Mouse (Mus musculus): Measurements from ENCODE around the gene Pdrg1.

Gene Pdrg1

GRCm38 (mm10) chr2:153031126-153032082 is 16.2 kb upstream of the Pdrg1 start, which contains the start of gene Xkr7:
Gene Xkr7, plus strand, starts transcription at chr2:153031852.
- peak; percentile 8 for DNase-seq

DNA sequence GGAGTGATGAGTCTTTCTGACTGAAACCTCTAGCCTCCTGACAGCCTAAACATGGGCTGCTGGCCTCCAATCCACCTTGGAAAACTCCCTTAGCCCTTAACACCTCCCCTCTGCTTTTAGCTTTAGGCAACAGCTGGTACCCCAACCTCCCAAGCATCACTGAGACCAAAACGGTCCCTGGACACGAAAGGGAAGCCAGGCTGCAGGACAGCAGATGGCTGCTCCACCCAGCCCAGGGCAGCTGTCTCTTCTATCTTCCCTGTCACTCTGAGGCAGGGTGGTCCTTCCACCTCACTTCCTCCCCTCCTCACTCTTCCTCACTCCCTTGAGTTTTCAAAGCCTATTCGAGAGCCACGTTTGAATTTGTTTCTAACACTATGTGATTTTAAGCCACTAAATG is 15.2 kb upstream of the Pdrg1 start:
- no peak for DNase-seq

DNA sequence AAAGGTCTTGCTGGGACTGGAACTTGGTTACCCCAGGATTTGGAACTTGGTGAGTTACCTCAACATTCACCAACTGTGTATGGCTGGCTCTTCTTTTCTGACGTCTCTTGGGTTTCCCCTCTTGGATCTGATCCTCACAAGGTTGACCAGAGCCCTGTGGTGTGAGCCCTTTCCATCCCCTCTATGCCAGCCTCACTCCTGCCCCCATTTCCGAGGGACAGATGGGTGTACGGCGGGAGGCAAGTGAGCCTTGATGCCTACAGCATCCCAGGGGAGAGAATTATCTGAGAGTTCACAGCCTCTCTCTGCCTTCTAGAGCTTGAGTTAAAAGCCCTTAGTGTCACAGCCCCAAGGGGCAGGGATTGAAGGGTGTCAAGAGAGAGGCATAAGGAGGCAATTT is 12.3 kb upstream of the Pdrg1 start:
- DNase-seq = no peak

GRCm38 (mm10) chr2:153026052-153026451 is 10.8 kb upstream of the Pdrg1 start:
- no peak for DNase-seq

- no peak for DNase-seq
Observed at GRCm38 (mm10) chr2:153022855-153023254, 7.6 kb upstream of the Pdrg1 start.

DNA sequence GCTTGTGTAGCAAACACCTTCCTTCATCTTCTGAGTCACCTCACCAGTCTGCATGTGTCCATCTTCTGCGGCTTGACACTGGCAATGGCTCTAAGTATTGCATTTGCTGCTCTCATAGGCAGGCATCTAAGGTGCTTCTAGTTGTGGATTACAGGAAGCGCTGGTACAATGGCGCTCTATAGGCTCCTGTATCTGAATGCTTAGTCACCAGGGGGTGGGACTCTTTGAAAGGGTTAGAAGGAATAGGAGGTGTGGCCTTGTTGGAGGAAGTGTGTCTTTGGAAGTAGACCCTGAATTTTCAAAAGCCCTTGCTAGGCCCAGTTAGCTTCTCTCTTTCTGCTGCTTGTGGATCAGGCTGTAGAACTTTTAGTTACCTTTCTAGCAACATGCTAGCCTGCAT is 5.9 kb upstream of the Pdrg1 start:
- no peak for DNase-seq

DNA sequence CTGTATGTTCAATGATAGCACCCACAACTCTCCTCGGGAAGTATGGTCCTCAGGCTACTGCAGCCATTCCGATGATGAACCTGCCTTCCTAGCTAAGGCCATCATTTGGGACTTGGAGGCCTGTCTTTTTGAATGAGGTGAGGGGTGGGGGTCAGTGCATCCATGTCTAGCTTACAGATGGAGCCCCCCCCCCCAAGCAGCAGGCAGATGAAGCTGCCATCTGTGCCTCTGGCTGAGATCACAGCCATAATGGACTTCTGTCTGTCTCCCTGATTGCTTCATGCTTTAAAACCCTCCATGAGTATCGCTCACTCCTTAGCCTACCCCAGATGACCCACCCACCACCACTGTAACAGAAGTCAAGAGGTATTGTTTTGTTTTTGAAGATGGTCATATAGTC is 4.1 kb upstream of the Pdrg1 start:
- DNase-seq = no peak

GRCm38 (mm10) chr2:153016786-153017185 is 1.6 kb upstream of the Pdrg1 start:
- no peak for DNase-seq

- peak; percentile 25 for DNase-seq
Observed at GRCm38 (mm10) chr2:153015804-153016203, 577 bp upstream of the Pdrg1 start.

DNA sequence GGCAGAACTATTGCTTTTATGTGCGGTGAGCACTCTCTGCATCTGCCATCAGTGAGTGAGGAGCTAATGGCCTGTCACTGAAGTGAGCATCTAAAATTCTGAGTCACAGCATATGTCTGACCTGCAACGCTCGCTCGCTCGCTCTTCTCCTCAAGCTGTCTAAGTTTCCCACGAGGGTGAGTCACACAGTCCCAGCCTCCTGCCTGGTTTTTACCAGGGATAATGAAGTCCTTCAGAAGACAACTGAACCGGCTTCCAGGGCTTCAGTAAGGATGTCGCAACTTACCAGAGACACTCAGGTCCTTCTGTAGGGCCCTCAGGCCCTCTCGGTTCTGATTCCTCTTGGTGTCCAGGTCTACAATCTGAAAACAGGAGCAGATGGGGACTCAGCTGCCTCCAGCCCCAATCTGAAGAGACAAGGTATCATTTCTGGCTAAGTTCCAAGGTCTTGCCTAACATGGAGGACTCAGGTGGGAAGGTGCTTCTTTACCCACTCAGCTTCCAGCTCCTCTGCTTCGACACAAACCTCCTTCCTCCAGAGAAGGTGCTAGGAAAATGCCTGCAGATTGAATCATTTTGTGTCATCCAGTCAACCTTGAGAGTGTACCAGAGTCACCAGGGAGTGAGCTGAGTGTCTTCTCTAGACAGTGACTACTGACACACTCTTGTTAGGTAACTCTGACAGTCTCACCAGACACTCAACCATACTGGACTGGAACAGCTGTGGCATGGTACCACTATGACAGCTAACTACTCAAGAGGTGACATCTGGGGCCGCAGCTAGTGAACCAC is 1.3 kb downstream of the Pdrg1 start:
- DNase-seq = no peak

DNA sequence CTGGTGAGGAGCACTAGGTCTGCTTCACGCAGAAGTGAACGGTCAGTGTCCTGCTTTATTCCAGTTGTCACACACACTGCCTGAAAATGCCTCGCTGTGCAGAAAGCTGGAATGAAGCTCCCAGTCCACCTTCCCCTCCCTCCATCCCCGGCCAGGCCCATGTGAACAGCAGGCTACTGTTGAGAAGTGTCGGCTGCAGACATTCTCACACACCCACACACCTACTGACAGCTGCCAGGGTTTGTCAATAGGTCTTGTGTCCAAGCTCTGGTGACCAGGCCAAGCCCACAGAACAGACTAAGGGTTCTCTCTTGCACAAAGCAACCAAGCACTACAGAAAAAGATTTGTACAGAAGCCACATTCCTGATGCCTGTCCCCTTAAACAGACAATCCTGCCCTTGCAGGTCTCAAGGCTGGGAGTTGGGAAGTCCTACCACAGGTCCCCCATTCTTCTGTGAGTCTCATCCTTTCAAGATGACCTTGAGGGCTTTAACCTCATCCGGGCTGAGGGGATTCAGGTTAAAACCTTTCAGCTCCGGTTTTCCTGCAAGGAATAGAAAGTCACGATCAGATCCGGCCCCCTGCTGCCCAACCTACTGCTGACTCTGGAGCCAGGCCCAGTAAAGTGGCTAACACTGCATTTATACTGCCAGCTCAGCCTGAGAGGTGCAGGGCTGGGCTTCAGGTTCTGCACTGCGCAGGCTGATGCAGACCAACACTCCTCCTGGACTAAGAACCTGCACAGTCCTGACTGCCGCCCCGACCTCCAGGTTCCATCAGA is 5.8 kb downstream of the Pdrg1 start:
- DNase-seq = no peak

GRCm38 (mm10) chr2:153005981-153006380 is 9.2 kb downstream of the Pdrg1 start:
- DNase-seq = no peak

DNA sequence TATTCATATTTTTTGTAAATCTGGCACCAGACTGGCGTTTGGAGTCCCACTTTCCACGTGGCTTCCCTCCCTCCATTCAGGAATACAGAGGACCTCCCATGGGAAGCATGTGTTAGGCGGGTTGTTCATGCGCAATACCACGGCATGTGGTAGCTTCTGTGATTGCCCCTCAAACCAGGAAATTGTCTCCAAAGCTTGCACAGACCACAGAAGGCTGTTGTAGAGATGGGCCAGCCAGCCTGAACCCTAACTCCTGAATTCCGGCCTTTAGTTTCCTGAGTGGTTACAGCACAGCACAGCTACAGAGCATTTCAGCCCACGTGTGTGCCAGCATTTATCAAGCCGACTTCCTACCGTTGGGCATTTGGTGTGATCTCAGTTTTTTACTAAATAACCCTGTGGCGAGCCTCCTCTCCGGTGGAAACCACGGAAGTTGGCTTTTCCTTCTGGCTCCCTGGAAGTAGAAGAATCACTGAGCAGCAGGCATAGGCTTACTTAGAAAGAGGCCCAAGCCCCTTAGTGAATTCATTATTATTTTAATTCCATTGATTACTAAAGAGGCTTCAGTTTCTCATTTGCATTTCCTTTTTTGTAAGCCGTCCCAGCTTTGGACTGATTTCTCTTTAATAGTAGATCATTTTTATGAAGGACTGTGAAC is 11.4 kb downstream of the Pdrg1 start:
- DNase-seq = no peak

GRCm38 (mm10) chr2:153002492-153003248 is 12.6 kb downstream of the Pdrg1 start:
- DNase-seq = no peak

DNA sequence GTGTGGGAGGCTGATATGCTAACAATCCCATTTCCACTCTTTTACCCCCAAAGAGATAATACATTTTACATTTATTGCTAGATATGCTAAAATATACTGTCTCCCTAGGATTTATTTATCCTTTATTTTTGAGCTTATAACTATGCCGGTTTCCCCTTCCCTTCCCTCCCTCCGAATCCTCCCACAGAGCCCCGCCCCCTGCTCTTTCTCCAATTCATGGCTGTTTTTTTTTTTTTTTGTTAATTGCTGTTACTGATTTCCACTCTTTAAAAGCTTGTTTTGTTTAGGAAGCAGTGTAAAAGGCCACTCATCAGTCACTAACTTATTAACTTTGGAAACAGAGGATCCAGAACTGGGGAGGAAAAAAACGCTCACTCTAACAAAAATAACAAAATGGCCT is 18.2 kb downstream of the Pdrg1 start:
- peak; percentile 8 for DNase-seq

DNA sequence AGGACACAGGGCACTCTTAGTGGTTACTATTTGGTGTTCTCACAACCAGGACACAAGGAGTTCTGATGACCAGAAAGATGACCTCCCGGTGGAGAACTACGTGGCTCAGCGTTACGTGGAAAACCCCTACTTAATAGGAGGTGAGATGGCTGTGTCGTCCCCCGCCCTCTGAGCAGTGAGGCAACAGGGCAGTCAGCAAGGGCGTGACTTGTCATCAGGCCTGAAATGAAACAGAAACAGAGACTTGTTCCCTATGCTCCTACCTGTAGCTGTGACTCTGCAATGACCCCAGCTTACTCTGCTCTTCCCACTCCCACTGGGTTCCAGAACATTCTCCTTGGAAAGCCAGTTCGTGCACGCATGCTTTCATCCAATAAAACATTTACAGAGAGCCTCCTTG is 23.7 kb downstream of the Pdrg1 start:
- DNase-seq = no peak

GRCm38 (mm10) chr2:152985582-152985981 is 29.6 kb downstream of the Pdrg1 start:
- DNase-seq = no peak

- no peak for DNase-seq
Observed at GRCm38 (mm10) chr2:152976991-152977390, 38.2 kb downstream of the Pdrg1 start.

GRCm38 (mm10) chr2:152965555-152965954 is 49.7 kb downstream of the Pdrg1 start:
- DNase-seq = no peak

GRCm38 (mm10) chr2:152962091-152962793 is 53.0 kb downstream of the Pdrg1 start, which contains the start of gene Ttll9:
Gene Ttll9, plus strand, starts transcription at chr2:152962485.
- DNase-seq = peak; percentile 89

All from kidney, postnatal 14 days (tissue).